Mouse (Mus musculus) forebrain, embryonic 16.5 days (tissue): Measurements from ENCODE around the gene Osbpl7. TPM values are rescaled to one million over a fixed set of nuclear protein-coding genes. Genes with fewer than 3 reads are reported as not detected.

Experiments used
- microRNA-seq: library from miRNA; unstranded; fragments of <30 nt; microRNA quantifications from one replicate; pipeline ENCODE4, GENCODE M21; 2017
- polyA plus RNA-seq: library from polyadenylated mRNA; unstranded; fragments of >200 nt; fragmentation: Nextera tagmentation; extraction: Ambion mirVana; gene quantifications from 2 replicates; pipeline ENCODE4 v1.2.1, GENCODE M21; 2015

The Osbpl7 gene
- polyA plus RNA-seq, 1 experiment from 2014 or later, result 13.1 TPM

Small RNA genes within 50 kb of the gene (microRNA-seq; reads per million reads assigned to microRNA genes)
- not detected for gene Mir8103

Other genes with a start within 250 kb of the Osbpl7 start
- 64.8 and 68.2 TPM in 2 replicates for gene Nfe2l1, start 220.7 kb upstream of the Osbpl7 start, polyA plus RNA-seq
- 10.4 and 16.6 TPM in 2 replicates for gene Copz2, start 200.8 kb upstream of the Osbpl7 start, polyA plus RNA-seq
- 103 and 106 TPM in 2 replicates for gene Cdk5rap3, start 134.1 kb upstream of the Osbpl7 start, polyA plus RNA-seq
- 0.19 and 0.27 TPM in 2 replicates for gene Prr15l, start 122.5 kb upstream of the Osbpl7 start, polyA plus RNA-seq
- 21.7 and 22.8 TPM in 2 replicates for gene Pnpo, start 106.6 kb upstream of the Osbpl7 start, polyA plus RNA-seq
- gene Sp2, start 67.7 kb upstream of the Osbpl7 start, polyA plus RNA-seq, result 16.2 and 16.3 TPM in 2 replicates
- 0.29 and 0.68 TPM in 2 replicates for gene Sp6, start 37.2 kb upstream of the Osbpl7 start, polyA plus RNA-seq
- gene Scrn2, start 20.7 kb upstream of the Osbpl7 start, polyA plus RNA-seq, result 14.4 and 16.2 TPM in 2 replicates
- 3.0 and 3.1 TPM in 2 replicates for gene Lrrc46, start 9.2 kb upstream of the Osbpl7 start, polyA plus RNA-seq
- 54.3 and 56.2 TPM in 2 replicates for gene Mrpl10, start 9.1 kb upstream of the Osbpl7 start, polyA plus RNA-seq
- gene Tbx21, start 64.7 kb downstream of the Osbpl7 start, polyA plus RNA-seq, result 0.35 and 0.38 TPM in 2 replicates
- 5.7 and 6.0 TPM in 2 replicates for gene Tbkbp1, start 100.9 kb downstream of the Osbpl7 start, polyA plus RNA-seq
- gene Kpnb1, start 137.3 kb downstream of the Osbpl7 start, polyA plus RNA-seq, result 39.0 and 40.6 TPM in 2 replicates
- gene Npepps, start 230.0 kb downstream of the Osbpl7 start, polyA plus RNA-seq, result 140 and 157 TPM in 2 replicates